Mouse (Mus musculus) liver, adult 2 months (tissue): ENCODE results near the gene Dlg5.

Experiments
- CTCF ChIP-seq: fragments of 200-500 bp; IDR thresholded peaks from 2 replicates; pipeline ENCODE4 v1.5.1; 2011; ENCODE audit warnings: low read depth, low read length, control low read depth
- POLR2A ChIP-seq: fragments of 200-500 bp; IDR thresholded peaks from 2 replicates; pipeline ENCODE4 v1.6.1; 2011; ENCODE audit warnings: low read length, control low read depth; ENCODE audit not compliant: insufficient read depth; ENCODE audit errors: extremely low read depth

- TF ChIP-seq CTCF, result no peak
- TF ChIP-seq POLR2A, result no peak
Observed at GRCm38 (mm10) chr14:24125069-24125468, 120.7 kb downstream of the Dlg5 start.
